Mouse (Mus musculus) forebrain, postnatal 0 days (tissue): ENCODE results near the gene Ccr9. TPM values are rescaled to one million over a fixed set of nuclear protein-coding genes. Genes with fewer than 3 reads are reported as not detected.
A peak's percentile ranks its signal among the peaks of the same experiment; 100 is the strongest.

Experiments
- ATAC-seq: fragments of 200-750 bp; cut with Nextera tagmentation; 2 replicates; pipeline ENCODE4 v1.8.0; 2017; ENCODE audit warnings: mild to moderate bottlenecking, moderate library complexity
- DNase-seq: peaks from one replicate; pipeline ENCODE4 v3.0.0-alpha.2; 2015
- H3K27ac ChIP-seq: fragments of 300-500 bp; sonication (generic); 2 replicates; pipeline ENCODE4 v1.5.1; 2014; ENCODE audit warnings: low read depth, mild to moderate bottlenecking, antibody characterized with exemption, low read length, moderate library complexity, mixed read lengths
- H3K27me3 ChIP-seq: fragments of 300-500 bp; sonication (generic); 2 replicates; pipeline ENCODE4 v1.6.1; 2014; ENCODE audit warnings: mild to moderate bottlenecking, low read length, mixed read lengths; ENCODE audit not compliant: insufficient read depth
- H3K36me3 ChIP-seq: fragments of 300-500 bp; sonication (generic); 2 replicates; pipeline ENCODE4 v1.6.1; 2014; ENCODE audit warnings: mild to moderate bottlenecking, moderate library complexity; ENCODE audit not compliant: insufficient read depth
- H3K4me1 ChIP-seq: fragments of 300-500 bp; sonication (generic); 2 replicates; pipeline ENCODE4 v1.6.1; 2014; ENCODE audit warnings: antibody characterized with exemption; ENCODE audit not compliant: insufficient read depth
- H3K4me2 ChIP-seq: fragments of 300-500 bp; sonication (generic); 2 replicates; pipeline ENCODE4 v1.6.1; 2014; ENCODE audit warnings: low read depth, mild to moderate bottlenecking, moderate library complexity
- H3K4me3 ChIP-seq: fragments of 300-500 bp; sonication (generic); 2 replicates; pipeline ENCODE4 v1.5.1; 2014; ENCODE audit warnings: low read depth, low read length, mixed read lengths
- H3K9ac ChIP-seq: fragments of 300-500 bp; sonication (generic); 2 replicates; pipeline ENCODE4 v1.6.1; 2014; ENCODE audit warnings: mild to moderate bottlenecking
- H3K9me3 ChIP-seq: fragments of 300-500 bp; sonication (generic); 2 replicates; pipeline ENCODE4 v1.6.1; 2016; ENCODE audit warnings: low read length
- CTCF ChIP-seq: sonication (generic); IDR thresholded peaks from 2 replicates; pipeline ENCODE4 v1.5.1; 2016; ENCODE audit warnings: antibody characterized with exemption, control low read depth, low read depth
- WGBS: fragments of 180-500 bp; shearing (Covaris S2); extraction: QIAGEN DNeasy Blood & Tissue Kit; methylation state at CpG from one replicate; pipeline ENCODE4 v1.1.7; 2014; 5-methylcytosine and 5-hydroxymethylcytosine counted together
- polyA plus RNA-seq: library from polyadenylated mRNA; unstranded; fragments of >200 nt; fragmentation: Nextera tagmentation; extraction: Ambion mirVana; gene quantifications from 2 replicates; pipeline ENCODE4 v1.2.1, GENCODE M21; 2015
- total RNA-seq: library from RNA; depleted of rRNA; stranded (reverse); fragments of >200 nt; gene quantifications from 2 replicates; pipeline ENCODE4 v1.2.3, GENCODE M21; 2014

Ccr9 gene
- total and polyA plus RNA-seq, 2 experiments from 2014 or later, result 0.34 to 0.52 TPM

GRCm38 (mm10) chr9:123796174-123796573, 117.9 kb downstream of the Ccr9 start:
- H3K36me3 ChIP-seq, result peaks cover 64% of the 10 kb centered on the region
- WGBS, result 73% methylated on average over 3 of the region's 3 CpGs
- ATAC-seq (peak; percentile 59), DNase-seq (peak; percentile 61)
- H3K27ac ChIP-seq, result no peak overlapping the region
- no peaks in the 10 kb centered on the region for H3K9me3 ChIP-seq
- no peaks in the 10 kb centered on the region for H3K27me3 ChIP-seq
- TF ChIP-seq CTCF, result peak; percentile 77
- H3K4me2 ChIP-seq, result no peak overlapping the region
- H3K4me1 ChIP-seq, result no peaks in the 10 kb centered on the region
- H3K9ac ChIP-seq, result no peak overlapping the region
- H3K4me3 ChIP-seq, result no peak overlapping the region

GRCm38 (mm10) chr9:123801527-123801926, 123.3 kb downstream of the Ccr9 start:
- Histone ChIP-seq H3K4me3 (no peak overlapping the region), H3K27ac (no peak overlapping the region), H3K4me1 (no peaks in the 10 kb centered on the region), H3K27me3 (no peaks in the 10 kb centered on the region), H3K4me2 (no peak overlapping the region), H3K9me3 (no peaks in the 10 kb centered on the region), H3K9ac (no peak overlapping the region), H3K36me3 (peaks cover 35% of the 10 kb centered on the region)
- WGBS, result 100% methylated on average over 1 of the region's 1 CpGs
- ATAC-seq, result no peak
- TF ChIP-seq CTCF, result no peak
- DNase-seq, result no peak

GRCm38 (mm10) chr9:123802421-123802820, 124.2 kb downstream of the Ccr9 start:
- Histone ChIP-seq H3K4me3 (no peak overlapping the region), H3K9ac (no peak overlapping the region), H3K9me3 (no peaks in the 10 kb centered on the region), H3K27ac (no peak overlapping the region), H3K36me3 (peaks cover 26% of the 10 kb centered on the region), H3K27me3 (no peaks in the 10 kb centered on the region), H3K4me1 (no peaks in the 10 kb centered on the region), H3K4me2 (no peak overlapping the region)
- DNase-seq, result no peak
- no peak for ATAC-seq
- no peak for TF ChIP-seq CTCF
- 98% methylated on average over 2 of the region's 2 CpGs for WGBS

GRCm38 (mm10) chr9:123802896-123803295, 124.7 kb downstream of the Ccr9 start:
- H3K27me3 ChIP-seq, result no peaks in the 10 kb centered on the region
- DNase-seq, result no peak
- no peak for ATAC-seq
- no peak overlapping the region for H3K27ac ChIP-seq
- H3K4me2 ChIP-seq, result no peak overlapping the region
- no peak overlapping the region for H3K4me3 ChIP-seq
- no peaks in the 10 kb centered on the region for H3K4me1 ChIP-seq
- H3K36me3 ChIP-seq, result peaks cover 21% of the 10 kb centered on the region
- no peaks in the 10 kb centered on the region for H3K9me3 ChIP-seq
- no peak for TF ChIP-seq CTCF
- H3K9ac ChIP-seq, result no peak overlapping the region

- Histone ChIP-seq H3K27me3 (no peaks in the 10 kb centered on the region), H3K4me3 (no peak overlapping the region), H3K9me3 (no peaks in the 10 kb centered on the region), H3K9ac (no peak overlapping the region), H3K4me1 (no peaks in the 10 kb centered on the region), H3K36me3 (peaks cover 11% of the 10 kb centered on the region; the same call in 1 of the 2 replicates), H3K27ac (no peak overlapping the region), H3K4me2 (no peak overlapping the region)
- no peak for ATAC-seq
- 94% methylated on average over 2 of the region's 2 CpGs for WGBS
- DNase-seq, result no peak
- no peak for TF ChIP-seq CTCF
These were observed 127.0 kb downstream of the Ccr9 start for GRCm38 (mm10) chr9:123805241-123805640.

GRCm38 (mm10) chr9:123806267-123806666, 128.0 kb downstream of the Ccr9 start, which contains the start of gene Cxcr6:
Gene Cxcr6, plus strand, starts transcription at chr9:123806475.
- H3K4me3 ChIP-seq, result no peak within 1 kb of the TSS
- no peaks in the 10 kb centered on the region for H3K27me3 ChIP-seq
- no peak within 1 kb of the TSS for H3K4me2 ChIP-seq
- peaks cover under 1% of the 10 kb centered on the region; the same call in 1 of the 2 replicates for H3K36me3 ChIP-seq
- H3K4me1 ChIP-seq, result no peaks in the 10 kb centered on the region
- ATAC-seq, result no peak
- no peak within 1 kb of the TSS for H3K27ac ChIP-seq
- WGBS, result 90% methylated on average over 5 of the region's 5 CpGs
- H3K9me3 ChIP-seq, result no peaks in the 10 kb centered on the region
- no peak for TF ChIP-seq CTCF
- no peak for DNase-seq
- H3K9ac ChIP-seq, result no peak within 1 kb of the TSS

GRCm38 (mm10) chr9:123808583-123808982, 130.3 kb downstream of the Ccr9 start:
- 81% methylated on average over 7 of the region's 7 CpGs for WGBS
- Histone ChIP-seq H3K36me3 (no peaks in the 10 kb centered on the region), H3K4me1 (no peaks in the 10 kb centered on the region), H3K27me3 (no peaks in the 10 kb centered on the region), H3K4me2 (no peak overlapping the region), H3K9me3 (no peaks in the 10 kb centered on the region), H3K4me3 (no peak overlapping the region), H3K27ac (no peak overlapping the region), H3K9ac (no peak overlapping the region)
- ATAC-seq (no peak), DNase-seq (no peak)
- no peak for TF ChIP-seq CTCF
